Mouse (Mus musculus) heart, embryonic 15.5 days (tissue): ENCODE data around the gene Ube2q1. TPM values are rescaled to one million over a fixed set of nuclear protein-coding genes. Genes with fewer than 3 reads are reported as not detected.

ENCODE experiments used
- ATAC-seq: fragments of 200-750 bp; cut with Nextera tagmentation; replicated peaks from 2 replicates; pipeline ENCODE4 v1.8.0; 2017; ENCODE audit warnings: low read depth, moderate TSS enrichment; ENCODE audit not compliant: insufficient number of reproducible peaks, insufficient read depth, low FRiP score
- H3K27ac ChIP-seq: fragments of 300-500 bp; sonication (generic); 2 replicates; pipeline ENCODE4 v1.5.1; 2015; ENCODE audit warnings: mild to moderate bottlenecking, inconsistent platforms
- H3K27me3 ChIP-seq: fragments of 300-500 bp; sonication (generic); 2 replicates; pipeline ENCODE4 v1.6.1; 2015; ENCODE audit warnings: inconsistent platforms
- H3K36me3 ChIP-seq: fragments of 300-500 bp; sonication (generic); 2 replicates; pipeline ENCODE4 v1.6.1; 2015; ENCODE audit warnings: mild to moderate bottlenecking, inconsistent platforms
- H3K4me1 ChIP-seq: fragments of 300-500 bp; sonication (generic); replicated peaks from 2 replicates; pipeline ENCODE4 v1.6.1; 2015; ENCODE audit warnings: inconsistent platforms
- H3K4me2 ChIP-seq: fragments of 300-500 bp; sonication (generic); 2 replicates; pipeline ENCODE4 v1.6.1; 2015; ENCODE audit warnings: inconsistent platforms, mild to moderate bottlenecking, moderate library complexity
- H3K4me3 ChIP-seq: fragments of 300-500 bp; sonication (generic); 2 replicates; pipeline ENCODE4 v1.5.1; 2015; ENCODE audit warnings: mild to moderate bottlenecking, inconsistent platforms
- H3K9ac ChIP-seq: fragments of 300-500 bp; sonication (generic); 2 replicates; pipeline ENCODE4 v1.6.1; 2015; ENCODE audit warnings: mild to moderate bottlenecking, inconsistent platforms
- H3K9me3 ChIP-seq: fragments of 300-500 bp; sonication (generic); replicated peaks from 2 replicates; pipeline ENCODE4 v1.6.1; 2016; ENCODE audit warnings: inconsistent platforms
- WGBS: fragments of 180-500 bp; shearing (Covaris S2); methylation state at CpG from one replicate; pipeline ENCODE4 v1.1.7; 2015; ENCODE audit warnings: mixed read lengths; 5-methylcytosine and 5-hydroxymethylcytosine counted together
- polyA plus RNA-seq: library from polyadenylated mRNA; unstranded; fragments of >200 nt; fragmentation: Nextera tagmentation; extraction: Ambion mirVana; gene quantifications from 2 replicates; pipeline ENCODE4 v1.2.1, GENCODE M21; 2015

The Ube2q1 gene
- 6.8 and 8.4 TPM in 2 replicates for polyA plus RNA-seq

- WGBS: 2% methylated on average over 86 of the region's 90 CpGs
These were observed at the start of gene Ube2q1 for GRCm38 (mm10) chr3:89772968-89773709. Gene Ube2q1, plus strand, starts transcription at chr3:89773616.

GRCm38 (mm10) chr3:89727028-89727427 is 46.4 kb upstream of the Ube2q1 start:
- peak; percentile 57 for ATAC-seq
- Histone ChIP-seq H3K4me1 (peaks cover 22% of the 10 kb centered on the region), H3K27ac (no peak overlapping the region), H3K9me3 (no peaks in the 10 kb centered on the region), H3K4me3 (no peak overlapping the region), H3K4me2 (no peak overlapping the region), H3K27me3 (no peaks in the 10 kb centered on the region), H3K36me3 (no peaks in the 10 kb centered on the region), H3K9ac (no peak overlapping the region)
- 14% methylated on average over 4 of the region's 4 CpGs for WGBS

More at GRCm38 (mm10) chr3:89772968-89773709, at the start of gene Ube2q1:
- peak within 1 kb of the TSS; percentile 99 for H3K4me3 ChIP-seq
- peak within 1 kb of the TSS; percentile 98 for H3K27ac ChIP-seq
- H3K9ac ChIP-seq: peak within 1 kb of the TSS; percentile 99
- peaks cover 31% of the 10 kb centered on the region for H3K4me1 ChIP-seq
- H3K36me3 ChIP-seq: peaks cover 21% of the 10 kb centered on the region
- ATAC-seq: peak; percentile 96
- H3K27me3 ChIP-seq: no peaks in the 10 kb centered on the region
- H3K4me2 ChIP-seq: peak within 1 kb of the TSS; percentile 87
- H3K9me3 ChIP-seq: no peaks in the 10 kb centered on the region

GRCm38 (mm10) chr3:89728848-89729247 is 44.6 kb upstream of the Ube2q1 start:
- no peak overlapping the region for H3K27ac ChIP-seq
- no peak overlapping the region for H3K4me2 ChIP-seq
- peaks cover 19% of the 10 kb centered on the region for H3K4me1 ChIP-seq
- H3K9ac ChIP-seq: no peak overlapping the region
- WGBS: 74% methylated on average over 2 of the region's 2 CpGs
- H3K9me3 ChIP-seq: no peaks in the 10 kb centered on the region
- H3K36me3 ChIP-seq: no peaks in the 10 kb centered on the region
- no peaks in the 10 kb centered on the region for H3K27me3 ChIP-seq
- no peak overlapping the region for H3K4me3 ChIP-seq
- ATAC-seq: no peak

GRCm38 (mm10) chr3:89730350-89731331 is 42.8 kb upstream of the Ube2q1 start:
- peak; percentile 92 for ATAC-seq
- H3K36me3 ChIP-seq: no peaks in the 10 kb centered on the region
- WGBS: 1% methylated on average over 32 of the region's 32 CpGs

GRCm38 (mm10) chr3:89732091-89732490 is 41.3 kb upstream of the Ube2q1 start:
- H3K36me3 ChIP-seq: no peaks in the 10 kb centered on the region; the same call in 1 of the 2 replicates
- 71% methylated on average over 4 of the region's 4 CpGs for WGBS

More at GRCm38 (mm10) chr3:89730350-89731331, 42.8 kb upstream of the Ube2q1 start:
- Histone ChIP-seq H3K4me3 (peak overlapping the region; percentile 75), H3K4me2 (peak overlapping the region; percentile 71), H3K27ac (peak overlapping the region; percentile 81), H3K4me1 (peaks cover 19% of the 10 kb centered on the region), H3K27me3 (no peaks in the 10 kb centered on the region), H3K9ac (peak overlapping the region; percentile 60), H3K9me3 (no peaks in the 10 kb centered on the region)

GRCm38 (mm10) chr3:89738509-89738908 is 34.9 kb upstream of the Ube2q1 start:
- Histone ChIP-seq H3K27ac (no peak overlapping the region), H3K36me3 (peaks cover 45% of the 10 kb centered on the region)

More at GRCm38 (mm10) chr3:89732091-89732490, 41.3 kb upstream of the Ube2q1 start:
- Histone ChIP-seq H3K4me1 (peaks cover 16% of the 10 kb centered on the region), H3K9ac (no peak overlapping the region), H3K27ac (no peak overlapping the region), H3K9me3 (no peaks in the 10 kb centered on the region), H3K4me2 (no peak overlapping the region), H3K27me3 (no peaks in the 10 kb centered on the region), H3K4me3 (no peak overlapping the region)
- ATAC-seq: no peak

GRCm38 (mm10) chr3:89752307-89752706 is 21.1 kb upstream of the Ube2q1 start:
- Histone ChIP-seq H3K4me3 (no peak overlapping the region), H3K4me1 (no peaks in the 10 kb centered on the region), H3K9me3 (no peaks in the 10 kb centered on the region), H3K9ac (no peak overlapping the region), H3K4me2 (no peak overlapping the region), H3K27ac (no peak overlapping the region), H3K36me3 (peaks cover 40% of the 10 kb centered on the region), H3K27me3 (no peaks in the 10 kb centered on the region)
- ATAC-seq: no peak
- WGBS: 39% methylated on average over 1 of the region's 1 CpGs

More at GRCm38 (mm10) chr3:89738509-89738908, 34.9 kb upstream of the Ube2q1 start:
- no peaks in the 10 kb centered on the region for H3K9me3 ChIP-seq
- no peak for ATAC-seq
- H3K27me3 ChIP-seq: no peaks in the 10 kb centered on the region
- H3K9ac ChIP-seq: no peak overlapping the region
- no peaks in the 10 kb centered on the region for H3K4me1 ChIP-seq
- no peak overlapping the region for H3K4me2 ChIP-seq
- 87% methylated on average over 6 of the region's 6 CpGs for WGBS
- no peak overlapping the region for H3K4me3 ChIP-seq

- 65% methylated on average over 6 of the region's 6 CpGs for WGBS
- Histone ChIP-seq H3K4me1 (no peaks in the 10 kb centered on the region), H3K9me3 (no peaks in the 10 kb centered on the region), H3K9ac (no peak overlapping the region), H3K27me3 (peaks cover 12% of the 10 kb centered on the region), H3K36me3 (peaks cover 17% of the 10 kb centered on the region), H3K27ac (no peak overlapping the region), H3K4me3 (no peak overlapping the region), H3K4me2 (no peak overlapping the region)
- ATAC-seq: no peak
These were observed 18.1 kb upstream of the Ube2q1 start for GRCm38 (mm10) chr3:89755283-89755682.

GRCm38 (mm10) chr3:89757851-89758250 is 15.6 kb upstream of the Ube2q1 start:
- no peaks in the 10 kb centered on the region for H3K4me1 ChIP-seq
- no peak overlapping the region for H3K9ac ChIP-seq
- H3K36me3 ChIP-seq: no peaks in the 10 kb centered on the region
- no peaks in the 10 kb centered on the region for H3K9me3 ChIP-seq
- WGBS: 63% methylated on average over 2 of the region's 2 CpGs
- no peak overlapping the region for H3K4me3 ChIP-seq
- H3K27me3 ChIP-seq: peaks cover 19% of the 10 kb centered on the region
- no peak overlapping the region for H3K27ac ChIP-seq
- no peak for ATAC-seq
- no peak overlapping the region for H3K4me2 ChIP-seq

GRCm38 (mm10) chr3:89759786-89760185 is 13.6 kb upstream of the Ube2q1 start:
- no peak for ATAC-seq
- 60% methylated on average over 3 of the region's 3 CpGs for WGBS
- Histone ChIP-seq H3K9ac (no peak overlapping the region), H3K4me2 (no peak overlapping the region), H3K4me3 (no peak overlapping the region), H3K27ac (no peak overlapping the region), H3K9me3 (no peaks in the 10 kb centered on the region), H3K27me3 (peaks cover 37% of the 10 kb centered on the region), H3K36me3 (no peaks in the 10 kb centered on the region), H3K4me1 (peaks cover 3% of the 10 kb centered on the region; the same call in 1 of the 2 replicates)
